Mouse (Mus musculus) spleen, embryonic (tissue): ENCODE data around the gene Uncx.

Experiments
- CTCF ChIA-PET: fragments of 350-600 bp; sonication (Branson Sonifier 250); formaldehyde crosslinking; loops from one replicate; lab custom pipeline; 2022; lab: Charles Lee

The Uncx gene

GRCm38 (mm10) chr5:139543214-139543613 lies at the start of gene Uncx:
Gene Uncx, plus strand, starts transcription at chr5:139543494.
- CTCF ChIA-PET, result no interaction called here

GRCm38 (mm10) chr5:139493690-139494089 lies 49.6 kb upstream of the Uncx start:
- CTCF ChIA-PET, result no interaction called here

DNA sequence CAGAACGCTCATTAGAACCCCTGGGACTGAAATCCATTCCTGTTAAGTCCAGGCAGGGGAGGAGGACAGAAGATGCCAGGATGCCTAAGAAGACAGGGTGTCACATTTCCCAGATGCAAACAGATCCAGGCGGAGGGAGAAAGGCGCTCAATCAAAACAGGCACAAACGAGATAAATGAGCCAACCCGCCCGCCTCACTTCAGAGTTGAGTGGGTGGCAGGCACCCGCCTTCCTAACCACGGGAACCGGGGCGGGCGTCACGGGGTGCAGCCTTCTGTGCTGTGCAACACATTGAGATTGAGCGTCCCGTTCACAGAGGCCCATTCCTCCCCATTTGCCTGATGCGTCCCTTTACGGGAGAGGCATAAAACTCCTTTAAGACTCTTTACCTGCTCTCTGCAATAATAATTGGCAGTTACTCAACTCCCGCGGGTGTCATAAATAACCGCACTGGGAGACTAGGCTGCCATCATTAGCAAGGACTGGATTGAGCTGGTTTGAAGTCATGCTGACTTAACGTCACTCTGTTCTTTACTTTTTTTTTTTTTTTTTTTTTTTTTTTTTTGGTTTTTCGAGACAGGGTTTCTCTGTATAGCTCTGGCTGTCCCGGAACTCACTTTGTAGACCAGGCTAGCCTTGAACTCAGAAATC lies 48.1 kb upstream of the Uncx start:
- CTCF ChIA-PET, result no interaction called here

DNA sequence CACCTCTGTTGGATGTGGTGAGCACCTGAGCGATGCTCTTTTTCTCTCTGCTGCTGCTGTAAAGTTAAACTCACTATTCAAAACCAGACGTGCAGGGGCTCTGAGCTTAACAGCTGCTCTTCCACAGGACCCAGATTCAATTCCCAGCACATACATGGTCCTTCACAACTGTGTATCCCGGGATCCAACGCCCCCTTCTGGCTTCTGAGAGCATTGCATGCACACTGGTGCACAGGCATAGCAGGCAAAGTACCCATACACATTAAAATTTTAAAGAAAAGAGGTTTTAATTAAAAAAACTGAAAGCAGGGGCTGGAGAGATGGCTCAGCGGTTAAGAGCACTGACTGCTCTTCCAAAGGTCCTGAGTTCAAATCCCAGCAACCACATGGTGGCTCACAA lies 46.4 kb upstream of the Uncx start:
- CTCF ChIA-PET, result interaction anchor here (0.7 kb wide), 1 partner anchor 156 kb away, joined by 6 read pairs; no protein-coding TSS in a partner anchor

- CTCF ChIA-PET, result no interaction called here
Measured at GRCm38 (mm10) chr5:139498791-139499190, 44.5 kb upstream of the Uncx start.

DNA sequence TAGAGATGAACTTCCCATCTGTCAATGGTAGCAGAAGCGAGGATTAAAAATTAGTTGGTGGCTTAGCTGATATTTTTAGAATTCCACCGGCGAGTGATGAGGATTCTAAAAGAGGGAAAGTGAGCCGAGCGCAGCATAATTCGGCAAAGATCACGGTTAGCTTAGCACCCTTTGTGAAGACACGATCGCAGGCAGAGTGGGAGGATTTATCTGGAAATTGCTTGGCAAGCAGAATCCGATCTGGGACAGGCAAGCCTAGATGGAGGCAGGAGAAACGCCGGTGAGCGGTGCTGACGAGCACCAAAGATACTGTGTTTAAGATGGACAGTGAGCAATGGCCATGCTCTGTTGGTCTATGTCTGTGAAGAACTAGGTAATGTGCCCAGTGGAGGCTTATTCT lies 41.0 kb upstream of the Uncx start:
- CTCF ChIA-PET, result no interaction called here

DNA sequence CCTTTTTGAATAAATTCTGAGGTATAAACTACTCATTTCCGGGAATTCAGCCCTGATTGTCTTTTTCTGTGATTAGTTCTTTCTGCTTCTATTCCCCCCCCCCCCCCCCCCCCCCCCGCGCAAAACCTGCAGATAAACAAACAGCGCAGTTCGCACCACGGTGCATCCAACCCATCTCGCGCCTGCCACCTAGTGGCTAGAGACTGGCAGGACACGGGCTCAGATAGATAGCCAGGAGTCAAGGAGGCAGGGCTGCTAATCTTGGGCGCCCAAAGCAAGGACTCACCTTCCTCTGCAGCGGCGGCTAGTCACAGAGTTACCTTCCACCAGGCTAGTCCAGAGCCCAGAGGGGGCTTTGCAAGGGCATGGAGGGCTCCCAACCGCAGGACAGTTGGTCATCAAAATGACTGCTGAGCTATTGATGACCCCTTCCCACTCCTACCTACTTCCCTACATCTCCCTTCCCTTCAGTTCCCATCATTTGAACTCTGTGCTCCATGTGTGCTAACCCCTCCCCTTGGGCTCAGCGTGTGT lies 38.2 kb upstream of the Uncx start:
- CTCF ChIA-PET, result interaction anchor here (0.6 kb wide), 1 partner anchor 107 kb away, joined by 5 read pairs; no protein-coding TSS in a partner anchor

- CTCF ChIA-PET, result no interaction called here
Measured at GRCm38 (mm10) chr5:139506207-139506606, 37.1 kb upstream of the Uncx start.

DNA sequence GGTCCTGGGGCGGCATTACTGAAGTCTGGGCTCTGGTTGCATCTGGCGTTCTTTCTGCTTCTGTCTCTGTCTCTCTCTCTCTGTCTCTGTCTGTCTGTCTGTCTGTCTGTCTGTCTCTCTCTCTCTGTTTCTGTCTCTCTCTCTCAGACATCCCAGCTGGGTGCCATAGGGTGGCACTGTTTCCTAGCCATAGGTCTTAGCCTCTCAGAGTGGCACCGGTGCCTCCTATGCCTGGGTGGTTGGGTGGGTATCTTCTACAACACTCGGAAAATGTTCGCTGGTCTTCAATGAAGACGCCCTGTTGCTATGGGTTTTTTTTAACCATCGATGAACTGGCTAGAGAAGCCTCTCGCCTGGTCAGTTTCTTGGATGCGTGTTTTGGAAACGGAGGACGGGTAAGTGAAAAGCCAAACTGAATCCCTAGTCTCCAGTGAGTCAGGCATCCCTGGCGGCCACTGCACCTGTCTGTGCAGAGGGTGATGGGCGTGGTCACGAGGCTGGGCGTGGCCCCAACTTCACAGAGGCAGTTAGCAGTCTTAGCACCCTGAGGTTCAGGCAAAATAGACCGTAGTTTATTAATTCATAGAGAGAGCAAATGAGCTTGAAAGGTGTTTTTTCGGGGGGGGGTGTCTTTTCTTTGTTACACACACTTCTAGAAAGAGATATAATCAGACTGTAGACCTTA lies 32.5 kb upstream of the Uncx start:
- CTCF ChIA-PET, result no interaction called here

- CTCF ChIA-PET, result interaction anchor here (0.7 kb wide), 1 partner anchor 842 kb away, joined by 25 read pairs; no protein-coding TSS in a partner anchor
Measured at GRCm38 (mm10) chr5:139512201-139512600, 31.1 kb upstream of the Uncx start.

GRCm38 (mm10) chr5:139516281-139516680 lies 27.0 kb upstream of the Uncx start:
- CTCF ChIA-PET, result interaction anchor here (0.7 kb wide), 1 partner anchor 138 kb away, joined by 3 read pairs; no protein-coding TSS in a partner anchor

DNA sequence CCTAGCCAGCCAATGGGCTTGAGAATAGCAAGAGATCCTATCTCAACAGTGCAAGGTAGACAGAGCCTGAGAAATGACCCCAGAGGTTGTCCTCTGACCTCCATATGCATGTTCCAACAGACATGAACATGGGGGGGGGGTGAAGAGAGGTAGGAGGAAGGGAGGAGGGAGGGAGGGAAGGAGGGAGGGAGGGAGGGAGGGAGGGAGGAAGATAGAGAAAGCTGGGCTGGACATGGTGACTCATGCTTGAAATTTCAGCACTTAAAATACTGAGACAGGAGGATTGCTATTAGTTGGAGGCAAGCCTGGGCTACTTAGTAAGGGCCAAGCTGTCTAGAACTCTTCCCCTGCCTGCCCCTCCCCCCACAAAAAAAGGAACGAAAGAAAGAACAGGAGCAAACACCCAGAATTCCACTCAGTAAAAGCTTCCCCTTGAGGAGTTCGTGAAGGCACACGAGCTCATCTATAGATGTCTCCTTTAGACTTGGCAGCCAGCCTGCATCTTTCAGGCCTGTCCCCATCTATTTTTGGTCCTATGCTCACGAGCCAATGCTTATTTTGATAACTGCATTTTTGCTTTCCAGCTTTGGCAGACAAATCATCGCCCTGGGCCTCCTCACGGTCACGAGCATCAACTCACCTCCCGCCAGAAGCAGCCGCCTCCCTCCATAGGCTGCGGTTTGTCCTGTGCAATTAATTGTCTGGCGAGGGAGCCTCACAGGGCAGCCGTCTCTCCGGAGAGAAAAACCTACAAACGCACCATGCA lies 23.0 kb upstream of the Uncx start:
- CTCF ChIA-PET, result interaction anchor here (0.7 kb wide), 1 partner anchor 13 kb away, joined by 3 read pairs; no protein-coding TSS in a partner anchor

DNA sequence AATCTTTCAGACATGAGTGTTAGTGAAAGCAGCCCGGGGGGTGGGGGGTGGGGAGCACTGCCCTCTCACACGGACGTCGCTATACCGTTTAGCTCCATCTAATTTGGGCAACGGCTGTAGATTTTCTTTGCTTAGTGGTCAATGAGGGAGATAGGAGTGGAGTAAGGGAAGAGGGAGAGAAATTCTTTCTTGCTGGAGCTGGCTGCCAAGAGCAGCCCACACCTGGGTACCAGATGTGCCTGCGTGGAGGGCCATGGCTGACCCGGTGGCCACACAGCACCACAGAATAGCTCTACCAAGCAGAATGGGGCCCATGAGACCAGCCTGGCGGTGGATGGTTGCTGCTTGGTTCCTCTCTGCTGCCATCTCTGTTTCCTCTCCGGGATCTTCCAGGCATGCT lies 21.3 kb upstream of the Uncx start:
- CTCF ChIA-PET, result no interaction called here

- CTCF ChIA-PET, result interaction anchor here (0.6 kb wide), 2 partner anchors 10 to 1161 kb away, joined by 3 to 4 read pairs; no protein-coding TSS in a partner anchor
Measured at GRCm38 (mm10) chr5:139528851-139529250, 14.4 kb upstream of the Uncx start.

DNA sequence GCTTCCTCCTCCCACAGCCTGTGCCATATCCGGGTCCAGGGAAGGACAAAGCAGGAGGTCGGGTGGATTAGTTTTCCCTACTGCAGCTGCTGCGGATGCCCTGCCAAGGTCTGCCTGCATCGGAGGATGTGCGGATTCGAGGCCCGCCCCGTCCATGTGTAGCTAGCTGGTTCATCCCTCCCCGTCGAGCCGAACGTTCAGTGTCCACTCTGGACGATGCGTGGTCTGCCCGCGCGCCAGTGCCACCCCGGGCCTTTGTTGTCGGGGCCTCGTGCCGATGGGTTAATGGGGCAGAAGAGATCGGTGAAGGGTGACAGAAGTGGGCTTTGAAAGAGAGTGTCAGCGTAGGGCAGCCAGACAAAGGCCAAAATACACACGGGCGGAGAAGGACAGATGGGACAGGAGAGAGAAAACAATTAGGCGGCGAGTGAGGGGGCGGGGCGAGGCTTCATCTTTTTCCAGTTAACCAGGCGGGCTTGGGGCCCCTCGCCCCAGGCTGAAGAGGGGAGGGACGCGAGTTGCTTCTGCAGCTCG lies 7.8 kb upstream of the Uncx start:
- CTCF ChIA-PET, result no interaction called here

- CTCF ChIA-PET, result no interaction called here
Measured at GRCm38 (mm10) chr5:139536211-139536910, 6.9 kb upstream of the Uncx start.

- CTCF ChIA-PET, result interaction anchor here (0.6 kb wide), 1 partner anchor 567 kb away, joined by 4 read pairs; no protein-coding TSS in a partner anchor
Measured at GRCm38 (mm10) chr5:139536911-139537738, 6.2 kb upstream of the Uncx start.

GRCm38 (mm10) chr5:139537739-139538135 lies 5.6 kb upstream of the Uncx start:
- CTCF ChIA-PET, result no interaction called here

DNA sequence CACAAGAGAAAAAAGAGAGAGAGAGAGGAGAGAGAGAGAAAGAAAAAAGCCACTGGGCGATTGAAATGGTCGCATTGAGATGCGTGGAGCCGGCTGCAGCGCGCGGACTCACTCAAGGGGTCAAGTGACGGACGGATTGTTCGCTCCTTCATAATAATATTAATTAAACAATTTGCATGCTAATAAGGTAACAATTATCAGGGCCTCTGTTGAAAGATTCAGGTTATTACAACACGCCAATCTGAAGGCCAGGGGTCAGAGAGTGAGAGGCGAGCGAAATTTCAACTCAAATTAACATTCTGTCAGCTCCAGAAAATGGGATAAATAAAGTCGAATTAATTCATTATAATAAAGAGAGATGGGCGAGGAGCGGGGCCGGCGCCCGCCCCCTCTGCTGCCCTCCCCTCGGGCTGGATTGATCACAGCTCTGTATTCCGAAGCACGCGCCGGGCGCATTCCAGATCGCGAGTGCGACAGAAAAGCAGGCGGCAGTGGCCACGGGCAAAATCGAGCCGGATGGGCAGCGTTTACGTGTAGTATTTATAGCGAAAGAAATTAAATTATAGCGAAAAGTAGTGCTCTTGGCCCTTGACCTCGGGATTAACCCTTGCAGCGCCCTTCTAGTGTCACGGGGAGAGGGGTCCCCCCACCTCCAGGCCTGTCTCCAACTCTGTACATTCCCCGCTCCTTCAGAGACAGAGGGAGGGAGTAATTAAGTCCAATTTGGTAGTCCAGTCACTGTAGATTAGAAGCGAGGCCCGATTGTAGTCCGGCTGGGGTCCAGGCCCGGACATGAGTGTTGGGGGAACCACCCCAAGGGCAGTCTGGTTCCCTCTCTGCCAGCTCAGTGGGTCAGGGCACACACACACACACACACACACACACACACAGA lies 1.9 kb upstream of the Uncx start:
- CTCF ChIA-PET, result no interaction called here
